Mouse (Mus musculus): ENCODE measurements around the gene Nuak1. TPM values are rescaled to one million over a fixed set of nuclear protein-coding genes. Genes with fewer than 3 reads are reported as not detected.

The Nuak1 gene
- total RNA-seq, 4 experiments from 2014 or later: 10.1 to 13.6 (median 12.1) TPM

- DNase-seq: peak; percentile 73
These were observed 31.3 kb downstream of the Nuak1 start for GRCm38 (mm10) chr10:84408965-84409660.

- DNase-seq: no peak
These were observed 35.1 kb downstream of the Nuak1 start for GRCm38 (mm10) chr10:84405135-84405776.

GRCm38 (mm10) chr10:84401907-84402371 is 38.5 kb downstream of the Nuak1 start:
- no peak for DNase-seq

DNA sequence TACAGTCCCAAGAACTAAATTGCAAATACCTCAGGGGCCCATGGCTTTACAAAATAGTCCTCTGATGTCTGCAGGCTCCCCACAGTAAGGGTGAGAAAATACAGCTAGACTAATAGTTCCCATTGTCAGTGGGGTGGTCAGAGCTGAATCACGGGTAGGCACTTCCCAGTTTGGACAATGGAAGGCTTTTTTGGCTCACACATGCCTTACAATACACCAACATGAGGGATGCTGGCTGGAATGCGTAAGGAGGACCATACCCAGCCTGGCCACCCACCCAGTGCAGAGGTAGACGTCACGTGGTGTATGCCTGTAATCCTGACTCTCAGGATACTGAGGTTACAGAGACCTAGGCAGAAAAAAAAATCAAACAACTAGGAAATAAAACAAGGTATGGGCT is 39.2 kb downstream of the Nuak1 start:
- DNase-seq: no peak

GRCm38 (mm10) chr10:84400037-84400681 is 40.2 kb downstream of the Nuak1 start:
- no peak for DNase-seq

DNA sequence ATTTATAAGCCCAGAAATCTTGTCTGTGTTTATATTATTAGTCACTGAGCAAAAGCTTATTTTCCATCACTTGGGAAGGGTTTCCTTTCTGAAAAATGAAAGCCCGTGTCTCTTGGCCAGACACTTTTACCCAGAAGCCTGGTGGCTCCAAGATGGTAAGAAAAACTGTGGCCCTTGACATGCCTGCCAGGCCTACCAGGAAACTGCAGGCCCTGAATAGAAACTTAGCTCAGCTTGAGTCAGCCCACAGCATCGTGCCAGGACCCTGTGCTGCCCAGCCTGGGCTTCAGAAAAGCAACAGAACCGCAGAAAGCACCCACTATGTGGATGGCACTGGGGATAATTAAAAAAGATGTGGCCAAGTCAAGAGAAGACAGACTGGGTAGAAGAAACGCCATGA is 43.1 kb downstream of the Nuak1 start:
- no peak for DNase-seq

DNA sequence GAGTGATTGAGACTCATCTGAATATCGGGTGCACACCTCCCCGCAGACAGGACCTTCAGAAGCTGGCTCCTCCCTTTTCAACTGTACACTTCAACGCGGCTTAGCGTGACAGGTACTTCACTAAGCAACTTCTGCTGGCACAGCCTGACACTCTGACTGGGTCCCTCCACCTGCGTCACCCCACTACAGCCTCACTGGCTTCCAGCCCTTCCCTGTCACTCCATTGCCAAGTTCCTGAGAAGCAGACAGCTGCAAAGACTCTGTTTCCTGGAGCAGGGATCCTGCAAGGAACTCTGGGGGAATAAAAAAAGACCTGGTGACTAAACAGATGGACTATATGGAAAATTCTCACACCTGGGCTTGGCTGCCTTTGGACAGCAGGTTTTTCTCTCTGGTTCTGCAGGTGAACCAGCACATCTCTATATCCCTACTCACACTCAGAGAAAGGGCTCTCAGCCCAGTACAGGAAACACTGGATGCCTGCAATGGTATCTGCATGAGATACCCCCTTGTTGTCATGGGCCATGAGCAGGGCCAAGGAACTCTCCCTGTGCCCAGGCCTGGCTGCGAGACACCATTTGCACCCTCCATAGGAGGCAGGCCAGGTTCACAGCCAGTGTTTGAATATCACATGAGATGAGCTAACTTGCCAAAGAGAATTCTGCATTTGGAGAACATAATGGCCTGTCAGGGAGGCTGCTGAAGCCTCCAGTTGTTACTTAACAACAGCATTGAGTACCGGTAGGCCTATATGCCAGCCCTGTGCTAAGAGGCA is 44.3 kb downstream of the Nuak1 start:
- DNase-seq: no peak

- DNase-seq: no peak
These were observed 45.1 kb downstream of the Nuak1 start for GRCm38 (mm10) chr10:84395259-84395658.

DNA sequence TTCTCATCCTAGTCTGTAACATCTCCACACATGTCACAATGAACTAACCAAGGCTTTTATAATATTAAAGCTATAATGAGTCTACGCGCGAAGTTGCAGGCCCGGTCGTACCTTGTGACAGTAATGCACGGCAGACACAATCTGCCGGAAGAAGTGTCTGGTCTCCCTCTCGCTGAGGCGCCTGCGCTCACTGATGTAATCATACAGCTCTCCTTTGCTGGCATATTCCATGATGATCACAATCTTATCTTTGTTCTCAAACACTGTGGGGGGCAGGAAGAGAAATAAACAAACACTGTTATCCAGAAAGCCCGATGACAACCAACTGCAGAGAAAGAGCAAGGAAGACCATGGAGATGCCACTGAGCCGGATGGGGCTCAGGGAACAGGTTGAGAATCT is 46.5 kb downstream of the Nuak1 start:
- no peak for DNase-seq

- no peak for DNase-seq
These were observed 47.0 kb downstream of the Nuak1 start for GRCm38 (mm10) chr10:84393405-84393804.

DNA sequence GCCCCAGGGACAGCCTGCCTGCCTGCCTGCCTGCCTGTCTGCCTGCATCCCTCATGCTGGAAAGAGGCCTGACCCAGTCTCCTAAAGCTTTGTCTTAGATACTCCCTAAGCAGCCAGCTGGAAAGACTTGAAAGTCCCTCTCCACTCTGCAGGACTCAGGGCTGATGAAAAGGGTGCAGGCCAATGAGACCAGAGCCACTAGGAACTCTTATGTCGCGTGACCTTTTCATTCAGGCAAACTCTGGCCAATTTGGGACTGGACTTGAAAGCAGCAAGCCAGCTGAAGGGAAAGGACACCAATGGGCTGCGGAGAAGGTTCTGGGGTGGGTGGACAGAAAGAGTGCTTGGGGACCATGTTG is 47.7 kb downstream of the Nuak1 start:
- DNase-seq: no peak

- DNase-seq: no peak
These were observed 48.2 kb downstream of the Nuak1 start for GRCm38 (mm10) chr10:84392027-84392722.

DNA sequence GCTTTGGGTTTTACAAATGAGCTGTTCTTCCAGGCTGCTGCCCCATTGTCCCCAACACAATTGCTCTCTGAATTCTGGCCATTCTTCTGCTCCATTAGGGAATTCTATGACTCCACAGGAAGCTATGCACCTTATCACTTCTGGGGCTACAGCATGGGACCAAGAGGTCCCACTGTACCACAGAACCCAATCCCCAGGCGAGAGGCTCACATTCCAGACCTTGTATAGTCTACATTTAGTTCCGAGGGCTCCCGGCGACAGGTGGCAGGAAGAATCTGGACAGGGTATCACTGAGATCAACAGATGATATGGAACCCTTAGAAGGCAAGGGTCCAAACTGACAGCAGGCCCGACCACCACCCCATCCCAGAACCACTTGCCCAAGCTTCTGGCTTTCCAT is 50.7 kb downstream of the Nuak1 start:
- no peak for DNase-seq

DNA sequence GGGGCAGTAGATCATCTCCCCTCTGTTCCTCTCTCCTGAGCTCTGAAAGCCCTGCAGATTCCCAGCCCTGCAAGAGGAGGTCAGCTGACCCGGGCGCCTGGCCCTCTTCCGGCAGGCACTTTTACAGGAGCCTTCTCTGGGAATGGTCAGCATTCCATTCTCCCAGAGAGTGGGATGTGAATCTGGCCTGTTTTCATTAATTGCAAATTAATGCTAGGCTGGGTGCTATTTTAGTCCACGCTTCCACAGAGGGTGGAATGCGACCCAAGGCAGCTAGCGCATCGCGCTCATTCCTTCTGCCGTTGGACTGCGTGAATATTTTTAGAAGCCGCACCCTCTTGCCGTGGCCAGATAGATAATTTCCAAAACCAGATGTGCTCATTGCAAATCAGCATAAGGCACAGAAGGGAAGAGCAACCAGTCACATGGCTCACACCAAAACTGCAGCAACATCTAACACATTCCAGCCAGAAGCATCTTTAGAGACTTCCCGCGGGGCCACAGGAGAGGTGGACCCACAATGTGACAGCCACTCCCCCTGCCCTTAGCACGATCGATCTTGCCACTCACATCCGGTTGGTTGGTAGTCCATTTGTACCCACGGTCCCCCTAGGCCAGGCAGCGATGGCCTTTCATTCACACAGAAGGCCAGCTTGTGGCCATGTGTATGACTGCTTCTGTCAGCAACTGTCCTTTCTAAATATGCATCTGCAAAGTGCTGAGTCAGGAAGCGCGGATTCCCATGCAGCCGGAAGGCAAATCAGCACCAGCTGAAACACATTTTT is 51.8 kb downstream of the Nuak1 start:
- no peak for DNase-seq

- DNase-seq: no peak
These were observed 53.1 kb downstream of the Nuak1 start for GRCm38 (mm10) chr10:84387338-84387737.

DNA sequence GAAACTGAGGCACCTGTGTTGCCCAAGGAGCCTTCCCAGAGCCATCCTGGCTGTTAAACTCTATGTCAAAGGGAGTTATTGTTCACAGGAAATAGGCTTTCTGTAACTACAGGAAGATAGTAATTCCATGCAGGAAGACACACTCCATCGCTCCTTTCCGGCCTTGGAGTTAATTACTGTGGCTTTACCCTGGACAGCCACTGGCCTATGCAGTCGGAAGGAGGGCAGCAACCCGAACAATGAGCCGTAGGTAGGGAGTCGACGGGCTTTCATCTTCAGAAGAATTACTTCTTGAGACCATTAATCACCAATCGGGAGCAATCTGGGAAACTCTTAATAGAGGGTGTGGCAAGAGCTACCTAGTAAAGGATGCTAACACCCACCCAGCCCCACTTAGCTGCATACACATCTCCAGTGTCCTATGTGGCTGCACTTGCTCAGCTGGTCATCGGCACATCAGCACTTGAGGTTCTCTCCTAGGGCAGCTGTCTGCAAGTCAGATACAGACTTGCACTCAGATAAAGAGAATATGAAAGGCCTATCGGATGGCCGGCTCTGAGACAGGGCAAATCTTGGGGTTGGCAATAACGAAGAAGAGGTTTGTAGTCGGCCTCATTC is 53.7 kb downstream of the Nuak1 start:
- DNase-seq: no peak

- DNase-seq: no peak
These were observed 54.2 kb downstream of the Nuak1 start for GRCm38 (mm10) chr10:84386214-84386613.

- DNase-seq: no peak
These were observed 55.6 kb downstream of the Nuak1 start for GRCm38 (mm10) chr10:84384761-84385160.

DNA sequence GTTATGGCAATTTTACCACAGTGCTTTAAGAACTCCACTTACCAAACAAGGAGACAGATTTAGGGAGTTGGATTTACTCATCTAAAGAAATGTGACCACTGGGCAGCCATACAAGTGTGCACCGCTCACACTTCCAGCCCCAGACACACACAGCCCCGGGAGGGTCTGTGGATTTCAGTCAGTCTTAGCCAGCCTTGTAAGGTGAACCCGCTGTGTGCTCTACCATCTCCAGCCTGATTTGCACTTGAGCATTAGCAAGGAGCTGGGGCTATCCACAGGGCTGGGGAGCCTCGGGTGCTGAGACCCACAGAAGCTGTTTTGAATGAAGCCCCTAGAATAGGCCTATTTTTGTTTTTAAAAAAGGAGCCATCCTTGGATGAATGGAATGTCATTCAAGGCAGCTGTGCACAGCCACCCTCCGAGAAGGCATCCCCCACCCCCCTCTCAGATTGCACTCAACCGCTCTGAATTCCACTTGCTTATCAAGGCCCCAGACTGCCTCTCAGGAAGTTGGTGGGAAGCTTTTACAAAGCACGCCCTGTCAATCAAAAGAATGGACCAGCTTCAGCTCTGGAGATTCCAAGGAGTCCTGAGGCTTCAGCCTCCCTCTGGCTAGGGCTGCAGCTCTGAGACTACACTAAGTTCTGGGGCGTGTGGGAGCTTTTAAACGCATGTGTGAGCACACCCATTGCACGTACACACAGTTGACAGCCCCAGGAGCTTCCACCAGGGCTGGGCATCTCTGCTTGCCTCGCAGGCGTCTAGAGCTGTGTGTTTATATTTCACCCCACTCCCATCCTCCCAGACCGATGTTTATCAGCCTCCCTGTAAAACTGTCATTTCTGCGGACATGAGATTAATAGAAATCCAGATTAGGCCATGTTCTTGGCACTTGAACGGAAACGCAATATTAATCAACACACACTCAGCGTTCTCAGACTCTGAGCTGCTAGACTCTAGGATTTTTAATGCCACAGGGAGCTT is 57.2 kb downstream of the Nuak1 start:
- no peak for DNase-seq

DNA sequence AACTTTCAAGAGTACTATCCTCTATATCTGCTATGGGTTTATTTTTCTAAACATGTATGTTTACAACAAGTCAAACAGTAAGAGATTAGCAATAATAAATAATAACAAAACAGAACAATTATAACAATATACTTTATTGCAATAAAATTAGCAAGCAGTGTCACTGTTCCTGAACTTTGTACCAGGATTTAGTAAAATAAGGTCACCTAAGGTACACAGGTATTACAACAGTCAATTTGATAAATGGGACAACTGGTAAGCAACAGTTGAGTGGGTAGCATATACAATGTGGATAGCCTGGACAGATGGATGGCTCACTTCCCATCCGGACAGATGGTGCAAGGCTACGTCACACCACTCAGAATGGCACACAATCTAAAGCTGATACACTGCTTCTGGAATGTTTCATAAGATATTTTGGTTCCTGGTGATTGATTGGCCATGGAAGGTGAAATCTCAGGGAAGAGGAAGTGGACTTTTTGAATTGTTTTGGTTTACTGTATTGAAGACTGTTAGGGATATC is 59.1 kb downstream of the Nuak1 start:
- no peak for DNase-seq

Measured in adrenal gland, adult 8-10 months (tissue).